Comparison of ENCODE assay signal across 20 mouse cellular contexts in the genomic region with DNA sequence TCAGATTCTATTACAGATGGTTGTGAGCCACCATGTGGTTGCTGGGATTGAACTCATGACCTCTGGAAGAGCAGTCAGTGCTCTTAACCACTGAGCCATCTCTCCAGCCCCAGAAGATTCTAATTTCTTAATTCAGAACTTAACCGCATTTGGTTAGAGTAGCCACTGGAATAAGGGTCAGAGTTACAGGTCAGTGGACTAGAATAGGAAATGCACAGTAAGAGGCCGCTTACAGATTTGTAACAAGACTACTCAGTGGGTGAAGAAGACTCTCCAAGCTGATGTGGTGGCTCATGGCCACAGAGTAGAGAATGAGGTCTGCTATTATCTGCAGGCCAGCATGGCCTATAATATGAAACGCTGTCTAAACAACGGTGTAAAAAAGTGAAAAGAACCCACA.
"Had no signal": no experiment of that assay in that cellular context is flagged by ENCODE, and none has a peak within 500 bp of the region (broad histone marks: within the 10 kb centered on the region; RNA-seq: fewer than 3 reads in every experiment).

No protein-coding gene starts in this region.

- H3K4me3 ChIP-seq: liver, embryonic 13.5 days; liver, embryonic 15.5 days; lung, embryonic 15.5 days; megakaryocyte, embryonic 14.5 days; midbrain, embryonic 13.5 days; neural tube, embryonic 12.5 days had no signal

- DNase-seq: liver, embryonic 13.5 days; liver, postnatal 0 days; lung, adult 2 months; lung, postnatal 14 days; lung, postnatal 36 days; right cerebral cortex, adult 18-20 months; right cerebral cortex, postnatal 25 days; right cerebral cortex, postnatal 4 days; spleen, adult 18-20 months; thymus, adult 18-20 months; thymus, postnatal 14 days; thymus, postnatal 36 days had no signal

- H3K9me3 ChIP-seq: liver, embryonic 13.5 days; liver, embryonic 15.5 days; lung, embryonic 15.5 days; megakaryocyte, embryonic 14.5 days; midbrain, embryonic 13.5 days; neural tube, embryonic 12.5 days had no signal

- H3K9ac ChIP-seq: liver, embryonic 13.5 days; liver, embryonic 15.5 days; liver, postnatal 0 days; lung, embryonic 15.5 days; midbrain, embryonic 13.5 days; neural tube, embryonic 12.5 days had no signal

- H3K27ac ChIP-seq: liver, embryonic 13.5 days; liver, embryonic 15.5 days; lung, embryonic 15.5 days; macrophage; midbrain, embryonic 13.5 days; neural tube, embryonic 12.5 days had no signal

- H3K4me1 ChIP-seq: liver, embryonic 13.5 days had no signal

- H3K27me3 ChIP-seq: lung, embryonic 15.5 days; neural tube, embryonic 12.5 days had no signal

- ATAC-seq: liver, postnatal 0 days; lung, postnatal 0 days; midbrain, embryonic 13.5 days; midbrain, embryonic 16.5 days had no signal

- H3K4me2 ChIP-seq: liver, embryonic 13.5 days; liver, embryonic 15.5 days; lung, embryonic 15.5 days; midbrain, embryonic 13.5 days; neural tube, embryonic 12.5 days had no signal
